Mouse (Mus musculus) monocyte, adult 5-6 weeks (primary cell): ENCODE results near the gene 2810021J22Rik. TPM values are rescaled to one million over a fixed set of nuclear protein-coding genes. Genes with fewer than 3 reads are reported as not detected.
A peak's percentile ranks its signal among the peaks of the same experiment; 100 is the strongest.

Experiments
- ATAC-seq: fragments of 153-309, 156-312 bp; replicated peaks from 2 replicates; pipeline ENCODE4 v1.8.0; 2017; ENCODE audit warnings: mild to moderate bottlenecking; ENCODE audit not compliant: low TSS enrichment, insufficient number of reproducible peaks, severe bottlenecking, poor library complexity, low FRiP score
- total RNA-seq: library from RNA; stranded (forward); fragments of 200-1000, 200-491, 200-594 nt; gene quantifications from 3 replicates; pipeline ENCODE4 v1.2.3, GENCODE M21; 2017

2810021J22Rik gene
- total RNA-seq, 1 experiment from 2014 or later = 3.9 TPM

DNA sequence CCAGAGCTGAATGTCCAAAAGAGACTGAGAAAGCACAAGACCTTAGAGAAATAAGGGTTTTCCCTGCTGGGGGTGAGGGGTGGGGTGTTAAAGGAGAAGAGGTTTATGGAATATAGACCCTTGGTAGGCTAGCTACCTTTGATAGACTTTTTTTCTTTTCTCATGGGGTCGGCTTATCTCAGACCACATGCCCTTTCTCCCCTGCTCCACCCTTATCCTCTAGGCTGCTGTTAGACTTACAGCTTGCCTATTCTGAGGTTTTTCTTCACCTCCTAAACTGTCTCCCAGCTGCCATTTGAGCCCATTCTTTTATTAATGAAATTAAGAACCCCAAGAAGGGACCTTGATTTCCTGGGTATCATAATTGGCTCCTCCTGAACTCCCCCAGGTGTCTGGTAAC is 46.8 kb downstream of the 2810021J22Rik start:
- no peak for ATAC-seq

DNA sequence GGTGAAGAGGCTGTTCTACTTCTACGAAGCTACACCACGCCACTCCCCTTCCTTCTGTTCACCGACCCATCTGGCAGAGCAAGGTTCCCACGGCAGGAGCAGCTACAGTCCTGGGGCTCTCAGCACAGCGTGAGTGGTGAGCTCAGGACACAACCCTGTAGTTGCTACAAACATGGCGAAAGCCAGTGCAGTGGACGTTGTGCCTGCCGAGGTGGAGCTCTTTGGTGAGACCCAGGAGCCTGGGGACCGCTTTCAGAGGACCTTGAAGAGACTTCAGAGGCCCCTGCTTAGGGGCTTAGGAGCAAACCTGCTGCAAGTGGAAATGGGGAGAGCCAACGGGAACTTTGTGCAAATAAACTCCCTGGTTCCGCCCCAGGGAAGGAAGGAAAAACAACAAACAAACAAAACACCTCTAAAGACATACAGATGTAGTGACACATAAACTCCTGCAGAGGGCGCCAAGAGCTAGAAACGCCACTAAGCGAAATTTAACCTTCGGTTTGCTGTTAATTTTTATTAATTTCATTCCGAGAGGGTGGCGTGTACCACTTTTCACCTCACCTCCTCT is 47.5 kb downstream of the 2810021J22Rik start:
- no peak for ATAC-seq

DNA sequence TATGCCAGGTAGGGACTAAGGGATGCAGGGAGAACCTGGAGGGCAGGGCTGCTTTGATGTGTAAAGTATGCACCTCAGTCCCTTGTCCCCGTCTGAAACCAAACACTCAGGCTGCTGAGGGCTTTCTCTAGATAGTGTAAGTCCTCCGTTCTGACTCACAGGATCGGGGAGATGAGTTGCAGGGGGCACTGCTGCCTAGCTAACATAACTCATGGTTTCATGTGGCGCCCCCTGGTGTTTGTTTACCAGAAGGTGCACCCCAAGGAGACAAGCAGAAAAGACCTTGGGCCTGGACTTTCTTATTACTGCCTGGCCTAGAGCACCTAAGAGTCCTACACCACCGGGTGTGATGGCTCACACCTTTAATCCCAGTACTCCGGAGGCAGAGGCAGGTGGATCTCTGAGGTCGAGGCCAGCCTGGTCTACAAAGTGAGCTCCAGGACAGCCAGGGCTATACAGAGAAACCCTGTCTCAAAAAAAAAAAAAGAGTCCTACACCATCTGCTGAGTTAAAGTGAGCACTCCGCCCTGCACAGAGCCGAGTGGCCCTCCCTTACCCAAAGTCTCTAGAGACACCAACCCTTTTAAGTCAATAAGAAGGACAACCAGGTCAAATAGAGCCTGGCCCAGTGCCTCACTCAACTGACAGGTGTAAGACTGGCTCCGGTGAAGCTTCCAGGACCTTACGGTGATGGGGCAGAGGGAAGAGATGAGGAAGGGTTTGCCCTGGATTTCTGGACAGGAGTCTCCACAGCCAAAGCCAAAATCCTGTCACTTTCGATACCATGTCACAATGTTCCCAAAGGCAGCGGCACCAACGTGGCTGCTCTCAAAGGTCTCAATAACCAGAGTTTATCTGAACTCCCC is 50.1 kb downstream of the 2810021J22Rik start:
- peak; percentile 51; the same call in 1 of the 2 replicates for ATAC-seq

DNA sequence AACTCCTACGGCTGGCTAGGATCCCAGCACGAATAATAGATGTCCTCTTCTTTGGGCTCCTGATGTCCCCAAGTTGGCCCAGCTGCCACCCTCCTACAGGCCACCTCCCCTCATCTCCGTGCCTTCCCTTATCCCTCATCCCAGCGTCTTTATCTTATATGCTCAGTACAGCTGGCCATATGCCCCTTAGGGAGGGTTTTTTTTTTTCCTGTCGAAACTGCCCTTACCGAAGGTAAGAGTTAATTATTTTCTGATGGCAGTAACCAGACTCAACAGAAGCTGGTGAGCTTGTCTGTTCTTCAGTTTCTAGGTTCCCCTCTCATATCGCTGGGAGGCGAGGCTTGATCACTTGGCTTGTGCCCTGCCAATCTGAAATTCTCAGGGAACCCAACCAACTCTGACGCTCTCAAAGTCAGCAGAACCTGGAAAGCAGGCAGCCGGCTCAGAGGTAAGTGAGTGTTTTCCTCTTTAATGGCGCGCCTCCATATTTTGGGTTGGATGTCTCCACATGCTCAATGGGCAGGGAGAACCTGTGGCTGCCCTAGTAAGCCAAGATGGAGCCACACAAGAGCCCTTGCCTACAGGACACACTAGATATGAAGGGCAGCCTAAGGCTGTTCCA is 50.8 kb downstream of the 2810021J22Rik start, which contains the start of gene Btnl10:
Gene Btnl10, plus strand, starts transcription at position 164 of the 622 bp plus-strand sequence.
- ATAC-seq = no peak

DNA sequence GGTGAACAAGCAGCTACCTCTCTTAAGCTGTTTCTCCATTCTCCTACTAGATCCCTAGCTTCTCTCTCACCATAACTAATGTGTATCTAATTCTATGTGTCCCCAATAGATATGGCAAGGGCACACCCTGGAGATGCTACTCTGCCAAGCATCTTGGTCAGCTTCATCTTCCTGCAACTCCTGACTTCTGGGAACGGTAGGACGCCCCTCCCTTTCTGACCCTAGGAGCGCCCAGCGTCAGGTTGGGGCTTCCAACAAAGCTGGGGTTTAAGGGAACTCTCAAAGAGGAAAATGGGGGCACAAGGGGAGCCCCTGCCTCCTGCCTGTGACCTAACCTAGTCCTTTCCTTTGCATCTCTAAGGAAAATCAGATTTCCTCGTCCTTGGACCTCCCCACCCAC is 51.7 kb downstream of the 2810021J22Rik start:
- no peak for ATAC-seq

DNA sequence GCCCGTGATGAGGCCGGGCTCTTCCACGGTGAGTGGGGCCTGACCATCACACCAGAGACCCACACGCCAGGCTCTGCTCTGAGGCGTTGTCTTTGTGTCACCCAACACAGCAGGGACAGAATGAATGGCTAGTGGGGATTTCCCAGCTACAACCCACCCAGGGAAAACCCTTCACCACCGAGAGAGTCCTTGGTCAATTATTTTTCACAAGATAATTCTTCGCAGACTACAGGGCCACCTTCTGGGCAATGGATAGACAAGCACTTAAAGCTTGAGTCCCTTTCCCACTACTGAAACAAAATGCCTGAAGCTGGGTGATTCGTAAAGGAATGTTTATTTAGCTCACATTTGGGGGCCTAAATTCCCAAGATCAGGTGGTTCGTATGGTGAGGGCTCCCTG is 55.4 kb downstream of the 2810021J22Rik start:
- no peak for ATAC-seq

DNA sequence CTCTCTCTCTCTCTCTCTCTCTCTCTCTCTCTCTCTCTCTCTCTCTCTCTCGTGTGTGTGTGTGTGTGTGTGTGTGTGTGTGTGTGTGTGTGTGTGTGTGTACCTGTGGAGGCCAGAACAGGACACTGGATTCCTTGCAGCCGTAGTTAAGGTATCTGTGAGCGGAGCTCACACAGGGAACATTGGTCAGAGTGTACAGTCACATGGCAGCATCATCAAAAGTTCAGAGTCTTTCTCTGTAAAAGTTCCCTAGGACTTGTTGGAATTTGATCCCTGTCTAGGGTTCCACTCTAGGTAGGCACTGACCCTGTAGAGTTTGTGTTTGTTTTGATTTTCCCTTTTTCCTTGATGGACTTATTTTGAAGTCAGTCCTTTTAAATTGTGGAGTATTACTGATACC is 59.6 kb downstream of the 2810021J22Rik start:
- no peak for ATAC-seq

DNA sequence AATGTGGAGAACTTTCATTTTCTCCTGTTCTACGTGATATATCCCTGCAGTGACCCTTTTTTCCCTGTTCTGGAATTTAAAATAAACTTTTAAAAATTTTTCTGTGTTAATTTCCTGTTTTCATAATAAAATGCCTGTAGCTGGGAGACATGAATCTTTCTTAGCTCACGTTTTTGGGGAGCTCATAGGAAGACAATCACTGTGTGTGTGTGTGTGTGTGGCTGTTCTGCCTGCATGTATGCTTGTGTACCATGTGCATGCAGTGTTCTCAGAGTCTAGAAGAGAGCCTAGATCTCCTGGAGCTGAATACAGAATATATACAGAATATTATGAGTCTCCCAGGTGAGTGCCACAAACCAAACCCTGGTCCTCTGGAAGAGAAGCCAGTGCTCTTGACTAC is 60.0 kb downstream of the 2810021J22Rik start:
- ATAC-seq = no peak

DNA sequence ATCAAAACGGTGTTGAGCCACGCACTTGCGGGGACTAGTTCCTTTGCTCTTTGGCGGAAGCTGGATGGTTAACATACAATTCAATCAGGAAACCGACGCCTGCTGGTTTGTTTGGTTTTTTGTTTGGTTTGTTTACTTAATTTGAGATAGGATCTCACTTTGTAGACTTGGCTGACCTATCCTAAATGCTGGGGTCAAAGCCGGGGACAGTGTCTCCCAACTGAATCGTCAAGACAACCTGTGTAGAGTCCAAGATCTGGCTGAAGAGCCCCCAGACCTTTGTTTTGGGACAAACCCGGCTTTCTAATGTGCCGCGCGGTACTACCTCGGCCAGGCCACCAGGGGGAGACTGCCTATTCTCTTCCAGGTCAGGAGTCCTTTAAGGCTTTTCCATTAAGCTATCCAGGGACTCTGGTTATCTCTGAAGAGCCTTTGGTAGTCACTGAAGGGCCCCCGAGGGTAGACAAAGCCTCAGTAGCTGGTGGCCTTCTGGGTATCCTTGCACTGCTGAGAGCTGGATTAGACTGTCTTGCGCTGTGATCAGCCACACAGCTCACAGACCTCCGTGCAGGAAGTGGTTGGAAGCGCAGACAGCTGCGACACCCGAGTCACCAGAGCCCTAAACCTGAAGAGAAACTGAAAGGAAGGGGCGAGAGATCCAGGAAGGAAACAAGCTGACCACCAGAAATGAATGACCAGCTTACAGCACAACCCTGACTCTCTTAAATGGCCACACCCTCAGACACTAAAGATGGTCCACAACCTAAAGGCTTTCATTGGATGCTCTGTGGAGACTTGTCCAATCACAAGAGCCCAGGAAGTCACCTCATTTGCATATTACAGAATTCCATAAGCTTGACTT is 61.0 kb downstream of the 2810021J22Rik start:
- ATAC-seq = peak; percentile 89

DNA sequence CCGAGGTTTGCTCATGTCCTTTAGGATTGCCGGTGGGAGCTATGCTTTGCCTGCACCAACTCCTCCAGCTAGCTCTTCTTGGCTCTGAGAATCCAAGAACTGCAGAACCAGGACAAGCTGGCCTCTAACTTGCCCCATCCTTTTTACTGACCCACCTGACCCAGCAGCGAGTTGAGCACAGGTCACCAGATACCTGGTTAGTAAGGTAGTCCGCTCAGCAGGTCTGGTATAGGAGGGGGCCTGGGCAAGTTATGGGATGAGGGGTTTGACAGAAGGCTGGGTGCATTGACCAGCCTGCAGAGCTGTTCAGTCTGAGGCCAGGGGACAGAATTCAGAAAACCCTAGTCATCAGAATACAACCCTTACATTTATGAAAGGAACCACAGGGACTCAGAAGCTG is 62.0 kb downstream of the 2810021J22Rik start:
- ATAC-seq = no peak

DNA sequence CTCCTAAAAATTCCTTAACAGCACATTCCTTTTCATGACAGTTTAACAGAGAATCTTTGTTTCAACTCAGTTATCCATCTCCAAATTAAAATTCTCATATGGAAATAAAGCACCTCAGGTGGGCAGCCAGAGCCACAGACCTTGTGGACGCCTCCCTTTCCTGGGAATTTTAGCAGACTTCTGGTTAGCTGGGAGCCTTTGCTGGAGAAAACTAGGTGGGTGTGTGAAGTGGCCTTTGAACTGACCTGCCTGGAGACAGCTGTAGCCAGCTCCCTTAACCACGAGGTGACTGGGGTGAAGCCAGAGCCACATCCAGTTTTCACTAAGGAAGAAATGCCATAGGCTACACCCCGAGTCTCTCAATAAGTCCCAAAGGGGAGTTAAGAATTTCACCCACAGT is 62.6 kb downstream of the 2810021J22Rik start:
- ATAC-seq = no peak

DNA sequence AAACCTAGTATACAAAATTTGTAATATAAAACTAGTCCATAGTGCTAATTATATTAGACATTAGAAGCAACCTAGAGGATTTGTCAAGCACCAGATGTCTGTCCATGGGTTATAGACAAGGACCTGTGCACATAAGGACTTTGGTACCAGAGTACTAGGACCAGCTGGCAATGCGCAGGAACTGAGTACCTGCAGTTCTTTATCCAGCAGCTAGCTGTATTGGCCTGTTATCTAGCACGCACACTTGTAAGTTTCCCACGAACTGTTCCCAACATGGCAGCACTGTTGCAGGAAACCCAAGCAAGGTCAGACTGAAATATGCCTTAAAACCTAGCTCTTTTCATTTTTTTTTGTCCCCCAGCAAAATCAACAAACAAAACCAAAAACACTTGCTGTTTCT is 63.2 kb downstream of the 2810021J22Rik start:
- ATAC-seq = no peak

DNA sequence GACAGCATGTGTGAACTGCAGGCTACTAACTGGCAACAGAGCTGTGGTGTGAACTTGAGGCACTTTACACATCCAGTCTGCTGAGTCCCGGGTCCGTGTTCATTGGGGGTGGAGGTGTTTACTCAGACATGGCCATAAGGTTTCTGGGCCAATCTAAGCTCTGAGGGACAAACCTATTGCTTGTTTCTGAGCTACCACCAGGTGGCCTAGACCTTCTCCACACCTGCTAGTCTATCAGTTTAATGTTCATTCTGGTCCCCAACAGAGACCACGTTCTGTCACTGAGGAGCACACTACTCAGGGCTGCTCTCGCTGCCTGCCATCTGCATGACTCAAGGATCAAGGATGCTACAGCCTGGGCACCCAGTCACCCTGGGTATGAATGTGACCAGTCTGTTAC is 64.6 kb downstream of the 2810021J22Rik start:
- no peak for ATAC-seq

Other genes with a start within 250 kb of the 2810021J22Rik start
- gene Olfr323, start 236.7 kb upstream of the 2810021J22Rik start, total RNA-seq = not detected in 3 replicates
- not detected in 3 replicates for gene Trim58, start 226.8 kb upstream of the 2810021J22Rik start, total RNA-seq
- not detected in 3 replicates for gene Olfr322, start 208.4 kb upstream of the 2810021J22Rik start, total RNA-seq
- gene Olfr320, start 186.1 kb upstream of the 2810021J22Rik start, total RNA-seq = not detected in 3 replicates
- gene Olfr319, start 168.1 kb upstream of the 2810021J22Rik start, total RNA-seq = not detected in 3 replicates
- gene Olfr318, start 143.2 kb upstream of the 2810021J22Rik start, total RNA-seq = not detected in 3 replicates
- gene Olfr317, start 128.0 kb upstream of the 2810021J22Rik start, total RNA-seq = not detected in 3 replicates
- not detected in 3 replicates for gene Olfr316, start 114.5 kb upstream of the 2810021J22Rik start, total RNA-seq
- gene Olfr315, start 94.0 kb upstream of the 2810021J22Rik start, total RNA-seq = not detected in 3 replicates
- not detected in 3 replicates for gene Olfr314, start 84.3 kb upstream of the 2810021J22Rik start, total RNA-seq
- not detected in 3 replicates for gene Fam183b, start 65.3 kb upstream of the 2810021J22Rik start, total RNA-seq
- gene Olfr313, start 52.2 kb upstream of the 2810021J22Rik start, total RNA-seq = not detected in 3 replicates
- gene Olfr312, start 38.0 kb upstream of the 2810021J22Rik start, total RNA-seq = not detected in 3 replicates
- gene Olfr311, start 28.0 kb upstream of the 2810021J22Rik start, total RNA-seq = not detected in 3 replicates
- gene Gm12258, start 20.1 kb upstream of the 2810021J22Rik start, total RNA-seq = 4.3 to 16.7 TPM (median 6.6 TPM) in 3 replicates
- 9.4 to 12.8 TPM (median 10.7 TPM) in 3 replicates for gene Zfp39, start 37.0 kb downstream of the 2810021J22Rik start, total RNA-seq
- gene Btnl10, start 50.7 kb downstream of the 2810021J22Rik start, total RNA-seq = not detected in 3 replicates
- 42.2 to 79.7 TPM (median 47.8 TPM) in 3 replicates for gene Rnf187, start 71.7 kb downstream of the 2810021J22Rik start, total RNA-seq
- 1.7 TPM in 2 of 3 replicates, not detected in the other for gene Hist3h2ba, start 81.7 kb downstream of the 2810021J22Rik start, total RNA-seq
- gene Hist3h2a, start 87.5 kb downstream of the 2810021J22Rik start, total RNA-seq = 35.6 to 52.4 TPM (median 42.1 TPM) in 3 replicates
- gene Trim17, start 87.5 kb downstream of the 2810021J22Rik start, total RNA-seq = 0.29 TPM in 1 of 3 replicates, not detected in the others
- gene Trim11, start 110.9 kb downstream of the 2810021J22Rik start, total RNA-seq = 32.0 to 47.3 TPM (median 32.7 TPM) in 3 replicates